Mouse (Mus musculus): ENCODE results near the gene Dntt.

GRCm38 (mm10) chr19:41027601-41028000, 1.5 kb upstream of the Dntt start:
- TF ChIP-seq EP300 (IDR thresholded peaks at IDR 0.05; ENCODE audit: insufficient read depth, low read depth, low read length): no peak
- no peak for TF ChIP-seq CTCF (IDR thresholded peaks at IDR 0.05; ENCODE audit: low read depth, low read length)

Measured in ES-Bruce4 (cell line).